Mouse (Mus musculus): Measurements from ENCODE around the gene Tec. TPM values are rescaled to one million over a fixed set of nuclear protein-coding genes. Genes with fewer than 3 reads are reported as not detected.

Gene Tec
- 3.3 and 4.5 TPM in 2 replicates for polyA plus RNA-seq (2014; fragmentation: Nextera tagmentation; extraction: Ambion mirVana)

- peak; percentile 97 for ATAC-seq (ENCODE audit: low FRiP score)
- peak within 1 kb of the TSS; percentile 82 for H3K4me2 ChIP-seq
- peaks cover 17% of the 10 kb centered on the region for H3K27me3 ChIP-seq (ENCODE audit: control insufficient read depth, insufficient read depth, low read length)
- peak within 1 kb of the TSS; percentile 56; the same call in 1 of the 2 replicates for H3K9ac ChIP-seq (ENCODE audit: low read length)
- no peak within 1 kb of the TSS for H3K27ac ChIP-seq (ENCODE audit: low read depth, low read length)
- peak within 1 kb of the TSS; percentile 49 for H3K4me3 ChIP-seq (ENCODE audit: low read depth, low read length)
- WGBS: under 1% methylated on average over 60 of the region's 60 CpGs
- H3K9me3 ChIP-seq (ENCODE audit: control insufficient read depth, low read length): no peaks in the 10 kb centered on the region
- H3K4me1 ChIP-seq (ENCODE audit: control insufficient read depth, insufficient read depth, low read length): peaks cover 2% of the 10 kb centered on the region; the same call in 1 of the 2 replicates
- peak; percentile 99 for DNase-seq (ENCODE audit: low spot score, missing footprints)
- H3K36me3 ChIP-seq (ENCODE audit: control insufficient read depth, insufficient read depth, low read length): no peaks in the 10 kb centered on the region
Measured at GRCm38 (mm10) chr5:72868091-72868875, at the start of gene Tec. Gene Tec, minus strand, starts transcription at chr5:72868483.

GRCm38 (mm10) chr5:72916851-72917250, 48.6 kb upstream of the Tec start:
- ATAC-seq (ENCODE audit: low FRiP score) (no peak), DNase-seq (ENCODE audit: low spot score, missing footprints) (no peak)
- Histone ChIP-seq H3K4me2 (peak overlapping the region; percentile 48; the same call in 1 of the 2 replicates), H3K9ac (ENCODE audit: low read length) (no peak overlapping the region), H3K27ac (ENCODE audit: low read depth, low read length) (no peak overlapping the region), H3K36me3 (ENCODE audit: control insufficient read depth, insufficient read depth, low read length) (no peaks in the 10 kb centered on the region), H3K4me3 (ENCODE audit: low read depth, low read length) (no peak overlapping the region), H3K9me3 (ENCODE audit: control insufficient read depth, low read length) (no peaks in the 10 kb centered on the region), H3K4me1 (ENCODE audit: control insufficient read depth, insufficient read depth, low read length) (peaks cover 14% of the 10 kb centered on the region), H3K27me3 (ENCODE audit: control insufficient read depth, insufficient read depth, low read length) (no peaks in the 10 kb centered on the region)
- 65% methylated on average over 1 of the region's 1 CpGs for WGBS

DNA sequence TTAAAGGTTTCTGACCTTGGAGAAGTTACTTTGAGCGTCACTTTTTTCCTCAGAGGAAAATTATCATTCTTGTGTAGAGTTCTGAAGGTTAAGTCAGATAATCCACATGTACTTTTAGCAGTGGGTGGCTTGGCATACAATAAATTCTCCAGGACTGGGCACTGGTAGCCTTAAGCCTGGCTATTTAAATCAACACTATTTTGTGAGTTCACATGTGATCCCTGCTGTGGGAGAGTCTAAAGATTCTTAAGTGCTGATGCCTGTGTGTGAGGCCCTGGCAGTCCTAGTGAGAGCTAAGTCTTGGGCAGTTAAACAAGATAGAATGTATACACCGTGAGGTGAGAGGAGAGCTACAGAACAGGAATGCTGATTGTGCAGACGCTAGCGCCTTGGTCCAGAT, 47.8 kb upstream of the Tec start:
- 43% methylated on average over 4 of the region's 4 CpGs for WGBS
- peak; percentile 86 for DNase-seq (ENCODE audit: low spot score, missing footprints)
- H3K9ac ChIP-seq (ENCODE audit: low read length): peak overlapping the region; percentile 99

GRCm38 (mm10) chr5:72914633-72915561, 46.6 kb upstream of the Tec start:
- Histone ChIP-seq H3K4me1 (ENCODE audit: control insufficient read depth, insufficient read depth, low read length) (peaks cover 14% of the 10 kb centered on the region), H3K9me3 (ENCODE audit: control insufficient read depth, low read length) (no peaks in the 10 kb centered on the region), H3K27me3 (ENCODE audit: control insufficient read depth, insufficient read depth, low read length) (no peaks in the 10 kb centered on the region), H3K9ac (ENCODE audit: low read length) (peak overlapping the region; percentile 99), H3K27ac (ENCODE audit: low read depth, low read length) (peak overlapping the region; percentile 97), H3K36me3 (ENCODE audit: control insufficient read depth, insufficient read depth, low read length) (no peaks in the 10 kb centered on the region), H3K4me3 (ENCODE audit: low read depth, low read length) (peak overlapping the region; percentile 98), H3K4me2 (peak overlapping the region; percentile 48)
- WGBS: under 1% methylated on average over 66 of the region's 66 CpGs
- DNase-seq (ENCODE audit: low spot score, missing footprints) (peak; percentile 97), ATAC-seq (ENCODE audit: low FRiP score) (peak; percentile 62)

More for the DNA sequence above, 47.8 kb upstream of the Tec start:
- no peak for ATAC-seq (ENCODE audit: low FRiP score)
- Histone ChIP-seq H3K9me3 (ENCODE audit: control insufficient read depth, low read length) (no peaks in the 10 kb centered on the region), H3K36me3 (ENCODE audit: control insufficient read depth, insufficient read depth, low read length) (no peaks in the 10 kb centered on the region), H3K27ac (ENCODE audit: low read depth, low read length) (no peak overlapping the region), H3K4me3 (ENCODE audit: low read depth, low read length) (peak overlapping the region; percentile 98), H3K27me3 (ENCODE audit: control insufficient read depth, insufficient read depth, low read length) (no peaks in the 10 kb centered on the region), H3K4me2 (peak overlapping the region; percentile 48), H3K4me1 (ENCODE audit: control insufficient read depth, insufficient read depth, low read length) (peaks cover 14% of the 10 kb centered on the region)

- H3K27me3 ChIP-seq (ENCODE audit: control insufficient read depth, insufficient read depth, low read length): no peaks in the 10 kb centered on the region
- peak within 1 kb of the TSS; percentile 99 for H3K9ac ChIP-seq (ENCODE audit: low read length)
- H3K4me2 ChIP-seq: peak within 1 kb of the TSS; percentile 48
- ATAC-seq (ENCODE audit: low FRiP score) (peak; percentile 94), DNase-seq (ENCODE audit: low spot score, missing footprints) (peak; percentile 100)
- peak within 1 kb of the TSS; percentile 98 for H3K4me3 ChIP-seq (ENCODE audit: low read depth, low read length)
- H3K4me1 ChIP-seq (ENCODE audit: control insufficient read depth, insufficient read depth, low read length): peaks cover 14% of the 10 kb centered on the region
- no peaks in the 10 kb centered on the region for H3K9me3 ChIP-seq (ENCODE audit: control insufficient read depth, low read length)
- H3K27ac ChIP-seq (ENCODE audit: low read depth, low read length): peak within 1 kb of the TSS; percentile 97
- no peaks in the 10 kb centered on the region for H3K36me3 ChIP-seq (ENCODE audit: control insufficient read depth, insufficient read depth, low read length)
- WGBS: under 1% methylated on average over 82 of the region's 83 CpGs
Measured at GRCm38 (mm10) chr5:72913648-72914557, 45.6 kb upstream of the Tec start, which contains the start of gene Slain2. Gene Slain2, plus strand, starts transcription at chr5:72914304.

DNA sequence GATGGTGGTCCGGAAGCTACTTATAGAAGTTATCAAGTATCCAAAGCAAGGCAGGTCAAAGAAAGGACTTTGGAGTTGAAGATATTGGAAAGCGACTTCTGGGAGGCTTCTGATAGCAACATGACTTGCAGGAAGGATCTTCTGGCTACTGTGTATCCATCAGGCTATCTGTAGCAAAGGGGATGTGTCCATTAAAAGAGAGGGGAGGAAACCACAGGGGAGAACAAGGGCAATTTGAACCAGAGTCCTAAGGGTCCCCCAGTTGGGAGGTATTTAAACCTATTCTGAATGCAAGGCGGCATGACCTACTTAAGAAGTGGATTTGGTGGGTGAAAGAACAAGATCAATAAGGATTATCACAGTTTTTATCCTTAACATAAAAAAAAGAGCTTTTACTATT, 43.0 kb upstream of the Tec start:
- no peak for ATAC-seq (ENCODE audit: low FRiP score)
- no peak for DNase-seq (ENCODE audit: low spot score, missing footprints)
- no peak overlapping the region for H3K9ac ChIP-seq (ENCODE audit: low read length)
- H3K4me2 ChIP-seq: no peak overlapping the region
- no peaks in the 10 kb centered on the region for H3K27me3 ChIP-seq (ENCODE audit: control insufficient read depth, insufficient read depth, low read length)
- peaks cover 4% of the 10 kb centered on the region for H3K4me1 ChIP-seq (ENCODE audit: control insufficient read depth, insufficient read depth, low read length)
- no peak overlapping the region for H3K4me3 ChIP-seq (ENCODE audit: low read depth, low read length)
- 80% methylated on average over 3 of the region's 3 CpGs for WGBS
- H3K9me3 ChIP-seq (ENCODE audit: control insufficient read depth, low read length): no peaks in the 10 kb centered on the region
- H3K36me3 ChIP-seq (ENCODE audit: control insufficient read depth, insufficient read depth, low read length): no peaks in the 10 kb centered on the region
- no peak overlapping the region for H3K27ac ChIP-seq (ENCODE audit: low read depth, low read length)

DNA sequence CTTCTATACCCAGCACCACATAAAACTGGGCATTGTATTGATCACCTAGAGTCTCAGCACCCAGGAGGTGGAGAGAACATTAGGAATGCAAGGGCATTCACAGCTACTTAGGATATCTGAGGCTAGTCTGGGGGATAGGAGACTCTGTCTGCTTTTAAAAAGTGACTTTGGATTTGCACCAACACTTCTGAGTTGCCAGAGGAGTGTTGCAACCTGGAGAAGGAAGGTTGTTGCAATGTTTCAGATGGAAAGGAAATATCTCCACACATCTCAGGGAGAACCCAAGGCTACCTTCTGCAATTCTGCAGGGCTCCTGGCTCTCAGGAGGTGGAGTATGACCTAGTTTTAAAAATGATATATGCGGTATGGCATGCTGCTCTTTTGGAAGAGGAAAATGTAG, 42.1 kb upstream of the Tec start:
- ATAC-seq (ENCODE audit: low FRiP score): no peak
- 92% methylated on average over 1 of the region's 1 CpGs for WGBS

DNA sequence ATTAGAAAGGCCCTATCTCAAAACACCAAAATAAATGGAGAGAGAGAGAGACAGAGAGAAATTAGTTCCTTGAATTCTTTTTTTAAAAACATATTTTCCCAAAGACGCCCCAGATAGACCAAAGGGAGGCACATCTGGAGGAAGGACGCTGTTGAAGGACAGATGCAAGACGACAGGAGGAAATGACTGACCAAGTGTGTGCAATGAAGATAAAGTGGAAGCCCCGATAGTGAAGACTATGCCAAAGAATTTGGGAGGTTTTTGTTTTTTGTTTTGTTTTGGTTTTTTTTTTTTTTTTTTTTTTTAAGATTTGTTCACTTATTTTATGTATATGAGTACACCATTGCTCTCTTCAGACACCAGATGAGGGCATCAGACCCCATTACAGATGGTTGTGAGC, 41.1 kb upstream of the Tec start:
- ATAC-seq (ENCODE audit: low FRiP score): no peak
- no peaks in the 10 kb centered on the region for H3K9me3 ChIP-seq (ENCODE audit: control insufficient read depth, low read length)

More for the DNA sequence above, 42.1 kb upstream of the Tec start:
- no peak overlapping the region for H3K9ac ChIP-seq (ENCODE audit: low read length)
- no peaks in the 10 kb centered on the region for H3K9me3 ChIP-seq (ENCODE audit: control insufficient read depth, low read length)
- no peak overlapping the region for H3K27ac ChIP-seq (ENCODE audit: low read depth, low read length)
- H3K4me3 ChIP-seq (ENCODE audit: low read depth, low read length): no peak overlapping the region
- no peaks in the 10 kb centered on the region for H3K27me3 ChIP-seq (ENCODE audit: control insufficient read depth, insufficient read depth, low read length)
- no peak overlapping the region for H3K4me2 ChIP-seq
- DNase-seq (ENCODE audit: low spot score, missing footprints): no peak
- H3K36me3 ChIP-seq (ENCODE audit: control insufficient read depth, insufficient read depth, low read length): no peaks in the 10 kb centered on the region
- H3K4me1 ChIP-seq (ENCODE audit: control insufficient read depth, insufficient read depth, low read length): no peaks in the 10 kb centered on the region

More for the DNA sequence above, 41.1 kb upstream of the Tec start:
- no peak overlapping the region for H3K4me2 ChIP-seq
- H3K4me1 ChIP-seq (ENCODE audit: control insufficient read depth, insufficient read depth, low read length): no peaks in the 10 kb centered on the region
- H3K27ac ChIP-seq (ENCODE audit: low read depth, low read length): no peak overlapping the region
- no peaks in the 10 kb centered on the region for H3K27me3 ChIP-seq (ENCODE audit: control insufficient read depth, insufficient read depth, low read length)
- DNase-seq (ENCODE audit: low spot score, missing footprints): no peak
- no peak overlapping the region for H3K9ac ChIP-seq (ENCODE audit: low read length)
- H3K4me3 ChIP-seq (ENCODE audit: low read depth, low read length): no peak overlapping the region
- 78% methylated on average over 4 of the region's 4 CpGs for WGBS
- H3K36me3 ChIP-seq (ENCODE audit: control insufficient read depth, insufficient read depth, low read length): no peaks in the 10 kb centered on the region
